Mouse (Mus musculus) ES-E14 (cell line): ENCODE results near the gene Dlgap1. TPM values are rescaled to one million over a fixed set of nuclear protein-coding genes. Genes with fewer than 3 reads are reported as not detected.

ENCODE experiments used
- DNase-seq: peaks from one replicate; pipeline ENCODE4 v3.0.0-alpha.2; 2013; ENCODE audit warnings: low read depth, low spot score
- H3K27ac ChIP-seq: 2 replicates; pipeline ENCODE4 v1.5.1; 2012; ENCODE audit warnings: low read depth, mild to moderate bottlenecking, low read length, moderate library complexity, mixed read lengths; ENCODE audit not compliant: poor library complexity, insufficient read depth, severe bottlenecking
- H3K36me3 ChIP-seq: 2 replicates; pipeline ENCODE4 v1.6.1; 2012; ENCODE audit warnings: mild to moderate bottlenecking, low read length, moderate library complexity, mixed read lengths; ENCODE audit not compliant: control insufficient read depth, poor library complexity, insufficient read depth, severe bottlenecking
- H3K4me1 ChIP-seq, 2 experiments: fragments of 150-350 bp in 1 of 2; sonication (generic) in 1 of 2; 2 replicates each; pipeline ENCODE4 v1.6.1; 2012; ENCODE audit warnings: low read length in 2 of 2, mild to moderate bottlenecking in 1 of 2, mixed read lengths in 1 of 2; ENCODE audit not compliant: control insufficient read depth in 2 of 2, insufficient read depth in 2 of 2, poor library complexity in 1 of 2
- H3K4me3 ChIP-seq, 2 experiments: fragments of 150-350 bp in 1 of 2; sonication (generic) in 1 of 2; 2 replicates each; pipeline ENCODE4 v1.5.1; 2012; ENCODE audit warnings: low read length in 2 of 2, low read depth in 1 of 2, mild to moderate bottlenecking in 1 of 2, mixed read lengths in 1 of 2; ENCODE audit not compliant: insufficient read depth in 1 of 2, poor library complexity in 1 of 2, severe bottlenecking in 1 of 2
- H3K9ac ChIP-seq: 2 replicates; pipeline ENCODE4 v1.6.1; 2012; ENCODE audit warnings: low read depth, mild to moderate bottlenecking, low read length, mixed read lengths; ENCODE audit not compliant: poor library complexity, insufficient read depth, severe bottlenecking
- H3K9me3 ChIP-seq: fragments of 150-350 bp; sonication (generic); 2 replicates; pipeline ENCODE4 v1.6.1; 2012; ENCODE audit warnings: low read depth, mild to moderate bottlenecking, low read length; ENCODE audit not compliant: control insufficient read depth, insufficient read depth
- CHD2 ChIP-seq: IDR thresholded peaks from 2 replicates; pipeline ENCODE4 v1.6.1; 2014; ENCODE audit warnings: mild to moderate bottlenecking, low read depth, low read length, inconsistent platforms
- HCFC1 ChIP-seq: IDR thresholded peaks from 2 replicates; pipeline ENCODE4 v1.6.1; 2012; ENCODE audit warnings: low read length, inconsistent platforms, borderline replicate concordance; ENCODE audit not compliant: insufficient read depth
- MAFK ChIP-seq: IDR thresholded peaks from 2 replicates; pipeline ENCODE4 v1.6.1; 2014; ENCODE audit warnings: mild to moderate bottlenecking, low read depth, low read length, inconsistent platforms; ENCODE audit not compliant: insufficient read depth
- ZC3H11A ChIP-seq: IDR thresholded peaks from 2 replicates; pipeline ENCODE4 v1.6.1; 2012; ENCODE audit warnings: low read depth, mild to moderate bottlenecking, inconsistent platforms, low read length, borderline replicate concordance
- ZNF384 ChIP-seq: IDR thresholded peaks from 2 replicates; pipeline ENCODE4 v1.6.1; 2012; ENCODE audit warnings: low read depth, low read length, inconsistent platforms
- in situ Hi-C, 2 experiments: fragments of 600-800 bp; cut with MboI; formaldehyde crosslinking; loops; one replicate each; pipeline ENCODE4 v1.15.1; 2025; ENCODE audit warnings: low sequenced_read_pairs in 2 of 2, inconsistent platforms in 1 of 2; ENCODE audit not compliant: unreplicated experiment in 2 of 2
- total RNA-seq: library from RNA; depleted of rRNA; stranded (reverse); fragments of 300-350 nt; gene quantifications from 2 replicates; pipeline ENCODE4 v1.2.3, GENCODE M21; 2012

The Dlgap1 gene
- total RNA-seq, 1 experiment = 0.94 TPM

GRCm38 (mm10) chr17:70765337-70765736, 796.5 kb downstream of the Dlgap1 start:
- H3K4me3 ChIP-seq = no peak overlapping the region
- H3K27ac ChIP-seq = no peak overlapping the region
- TF ChIP-seq ZC3H11A = no peak
- no peak for TF ChIP-seq CHD2
- TF ChIP-seq ZNF384 = no peak
- TF ChIP-seq MAFK = no peak
- TF ChIP-seq HCFC1 = no peak
- H3K9me3 ChIP-seq = no peaks in the 10 kb centered on the region
- H3K36me3 ChIP-seq = no peaks in the 10 kb centered on the region; the same call in 1 of the 2 replicates
- in situ Hi-C loops = no loop called here
- peaks cover 2 to 12% of the 10 kb centered on the region in 2 experiments; a peak in 3 of 4 replicates for H3K4me1 ChIP-seq
- DNase-seq = no peak
- peak overlapping the region; percentile 28; the same call in 1 of the 2 replicates for H3K9ac ChIP-seq

- Histone ChIP-seq H3K36me3 (no peaks in the 10 kb centered on the region; the same call in 1 of the 2 replicates), H3K9me3 (no peaks in the 10 kb centered on the region), H3K4me1 (peaks cover 2 to 9% of the 10 kb centered on the region in 2 experiments; a peak in 2 of 4 replicates), H3K4me3 (peak overlapping the region; percentile 38 to 53), H3K9ac (peak overlapping the region; percentile 28; the same call in 1 of the 2 replicates), H3K27ac (peak overlapping the region; percentile 51; the same call in 1 of the 2 replicates)
- DNase-seq = no peak
- in situ Hi-C loops = no loop called here
- TF ChIP-seq CHD2 = no peak
- TF ChIP-seq HCFC1 = no peak
- TF ChIP-seq MAFK = no peak
- no peak for TF ChIP-seq ZC3H11A
- TF ChIP-seq ZNF384 = no peak
These were observed 797.1 kb downstream of the Dlgap1 start for GRCm38 (mm10) chr17:70765976-70766375.

- H3K36me3 ChIP-seq = no peaks in the 10 kb centered on the region
- TF ChIP-seq HCFC1 (no peak), CHD2 (no peak)
- peak overlapping the region; percentile 89 for H3K27ac ChIP-seq
- peaks cover 7 to 9% of the 10 kb centered on the region in 2 experiments; a peak in 3 of 4 replicates for H3K4me1 ChIP-seq
- no peaks in the 10 kb centered on the region for H3K9me3 ChIP-seq
- H3K4me3 ChIP-seq = peak overlapping the region; percentile 31 to 40; a peak in 1 of 4 replicates
- DNase-seq = no peak
- H3K9ac ChIP-seq = no peak overlapping the region
- in situ Hi-C loops = no loop called here
These were observed 803.4 kb downstream of the Dlgap1 start for GRCm38 (mm10) chr17:70772120-70772899.

- Histone ChIP-seq H3K36me3 (no peaks in the 10 kb centered on the region), H3K27ac (peak overlapping the region; percentile 43; the same call in 1 of the 2 replicates), H3K4me1 (peaks cover 13% of the 10 kb centered on the region in 2 experiments; a peak in 2 of 4 replicates), H3K9me3 (no peaks in the 10 kb centered on the region), H3K9ac (no peak overlapping the region), H3K4me3 (no peak overlapping the region)
- in situ Hi-C loops = no loop called here
- DNase-seq = no peak
- TF ChIP-seq ZC3H11A = no peak
- no peak for TF ChIP-seq HCFC1
- TF ChIP-seq MAFK = no peak
- TF ChIP-seq CHD2 = no peak
- no peak for TF ChIP-seq ZNF384
These were observed 810.9 kb downstream of the Dlgap1 start for GRCm38 (mm10) chr17:70779770-70780169.
